Mouse (Mus musculus) 3T3-L1 (cell line): ENCODE data around the gene Pik3r1.

Experiments used
- DNase-seq: peaks from one replicate; pipeline ENCODE4 v3.0.0-alpha.2; 2015; ENCODE audit warnings: low read depth, low spot score

Pik3r1 gene

GRCm38 (mm10) chr13:101682378-101682777 is 85.6 kb downstream of the Pik3r1 start:
- DNase-seq: no peak

- no peak for DNase-seq
These were observed 87.9 kb downstream of the Pik3r1 start for GRCm38 (mm10) chr13:101680083-101680482.

- no peak for DNase-seq
These were observed 89.0 kb downstream of the Pik3r1 start for GRCm38 (mm10) chr13:101678984-101679383.

GRCm38 (mm10) chr13:101678036-101678435 is 90.0 kb downstream of the Pik3r1 start:
- DNase-seq: no peak

GRCm38 (mm10) chr13:101673876-101674275 is 94.1 kb downstream of the Pik3r1 start:
- no peak for DNase-seq

- DNase-seq: no peak
These were observed 99.2 kb downstream of the Pik3r1 start for GRCm38 (mm10) chr13:101668859-101669258.

- DNase-seq: no peak
These were observed 104.0 kb downstream of the Pik3r1 start for GRCm38 (mm10) chr13:101664010-101664409.

- DNase-seq: peak; percentile 12
These were observed 105.1 kb downstream of the Pik3r1 start for GRCm38 (mm10) chr13:101662900-101663299.

GRCm38 (mm10) chr13:101661567-101661966 is 106.5 kb downstream of the Pik3r1 start:
- no peak for DNase-seq

GRCm38 (mm10) chr13:101660187-101660586 is 107.8 kb downstream of the Pik3r1 start:
- no peak for DNase-seq

GRCm38 (mm10) chr13:101652131-101652530 is 115.9 kb downstream of the Pik3r1 start:
- DNase-seq: no peak

- no peak for DNase-seq
These were observed 126.4 kb downstream of the Pik3r1 start for GRCm38 (mm10) chr13:101641632-101642031.

- DNase-seq: peak; percentile 39
These were observed 132.2 kb downstream of the Pik3r1 start for GRCm38 (mm10) chr13:101635837-101636236.

GRCm38 (mm10) chr13:101634420-101634819 is 133.6 kb downstream of the Pik3r1 start:
- no peak for DNase-seq

- no peak for DNase-seq
These were observed 134.4 kb downstream of the Pik3r1 start for GRCm38 (mm10) chr13:101633620-101634019.

GRCm38 (mm10) chr13:101632771-101633170 is 135.2 kb downstream of the Pik3r1 start:
- peak; percentile 69 for DNase-seq

- no peak for DNase-seq
These were observed 136.5 kb downstream of the Pik3r1 start for GRCm38 (mm10) chr13:101631561-101631960.
